Mouse (Mus musculus): ENCODE results near the gene Galk1. TPM values are rescaled to one million over a fixed set of nuclear protein-coding genes. Genes with fewer than 3 reads are reported as not detected.

Gene Galk1
- polyA plus RNA-seq, 1 experiment from 2014 or later, result 215 TPM

GRCm38 (mm10) chr11:115992098-115992497 is 20.4 kb downstream of the Galk1 start:
- no peak for ATAC-seq (ENCODE audit: borderline replicate concordance, extremely low read depth, low FRiP score, low TSS enrichment)
- Histone ChIP-seq H3K27ac (no peak overlapping the region), H3K36me3 (no peaks in the 10 kb centered on the region), H3K4me2 (no peak overlapping the region), H3K9me3 (no peaks in the 10 kb centered on the region), H3K4me3 (no peak overlapping the region), H3K4me1 (no peaks in the 10 kb centered on the region), H3K9ac (no peak overlapping the region), H3K27me3 (peaks cover 13% of the 10 kb centered on the region; the same call in 1 of the 2 replicates)
- 55% methylated on average over 4 of the region's 4 CpGs for WGBS

DNA sequence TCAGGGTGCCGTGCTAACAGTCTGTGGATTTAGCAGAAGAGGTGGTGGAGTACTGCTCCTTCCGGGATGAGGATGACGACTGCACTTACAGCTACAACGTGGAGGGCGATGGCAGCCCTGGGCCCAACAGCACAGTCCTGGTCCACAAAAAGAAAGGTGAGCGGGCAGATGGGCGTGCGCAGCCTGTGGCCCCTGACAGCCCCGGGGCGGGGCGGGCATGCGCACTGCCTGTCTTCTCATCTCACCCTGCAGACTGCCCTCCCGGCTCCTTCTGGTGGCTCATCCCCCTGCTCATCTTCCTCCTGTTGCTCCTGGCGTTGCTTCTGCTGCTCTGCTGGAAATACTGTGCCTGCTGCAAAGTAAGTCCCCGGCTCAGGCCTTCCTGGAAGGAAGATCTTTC is 22.8 kb downstream of the Galk1 start:
- WGBS, result 29% methylated on average over 15 of the region's 15 CpGs
- Histone ChIP-seq H3K4me3 (no peak overlapping the region), H3K9me3 (no peaks in the 10 kb centered on the region), H3K9ac (no peak overlapping the region), H3K27ac (no peak overlapping the region), H3K36me3 (no peaks in the 10 kb centered on the region), H3K4me1 (no peaks in the 10 kb centered on the region), H3K27me3 (peaks cover 16% of the 10 kb centered on the region; the same call in 1 of the 2 replicates), H3K4me2 (peak overlapping the region; percentile 16; the same call in 1 of the 2 replicates)
- no peak for ATAC-seq (ENCODE audit: borderline replicate concordance, extremely low read depth, low FRiP score, low TSS enrichment)

DNA sequence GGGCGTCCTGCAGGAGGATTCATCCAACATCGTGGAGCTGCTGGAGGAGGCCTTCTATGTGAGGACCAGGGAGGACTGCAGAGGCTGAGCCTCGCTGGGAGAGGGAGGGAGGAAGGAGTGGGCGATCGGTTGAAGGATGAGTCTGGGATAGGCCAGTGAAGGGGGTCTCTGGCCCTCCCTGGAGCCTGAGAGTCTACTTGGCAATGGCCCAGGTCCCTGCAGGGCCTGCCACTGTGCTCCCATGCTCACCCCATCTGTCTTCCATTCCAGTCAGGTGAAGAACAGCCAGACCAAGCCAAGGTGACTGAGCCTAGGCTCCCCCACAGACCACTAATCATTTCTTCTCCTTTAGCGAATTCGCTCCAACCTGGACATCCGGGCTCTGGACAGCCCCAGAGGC is 29.2 kb downstream of the Galk1 start:
- Histone ChIP-seq H3K4me2 (no peak overlapping the region), H3K36me3 (no peaks in the 10 kb centered on the region), H3K27me3 (peaks cover 16% of the 10 kb centered on the region), H3K27ac (no peak overlapping the region), H3K9me3 (no peaks in the 10 kb centered on the region), H3K4me1 (no peaks in the 10 kb centered on the region), H3K9ac (no peak overlapping the region), H3K4me3 (no peak overlapping the region)
- 0 out of 2 replicates have a peak, but pooled peaks have one; percentile 15 for ATAC-seq (ENCODE audit: borderline replicate concordance, extremely low read depth, low FRiP score, low TSS enrichment)
- 62% methylated on average over 8 of the region's 8 CpGs for WGBS

DNA sequence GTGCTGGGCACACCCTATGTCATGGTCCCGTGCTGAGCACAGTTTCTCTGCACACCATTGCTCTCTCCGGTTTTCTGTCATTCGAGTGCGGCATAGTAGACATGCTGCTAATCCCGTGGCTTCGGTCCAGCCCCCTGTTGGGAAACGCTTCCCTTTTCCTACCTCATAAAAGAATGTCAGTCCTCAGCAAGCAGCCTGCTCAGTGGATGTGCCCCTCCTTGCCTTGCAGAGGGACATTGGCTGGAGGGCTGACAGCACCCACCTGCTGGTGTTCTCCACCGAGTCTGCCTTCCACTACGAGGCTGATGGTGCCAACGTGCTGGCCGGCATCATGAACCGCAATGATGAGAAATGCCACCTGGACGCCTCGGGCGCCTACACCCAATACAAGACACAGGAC is 30.0 kb downstream of the Galk1 start:
- Histone ChIP-seq H3K27ac (no peak overlapping the region), H3K27me3 (peaks cover 24% of the 10 kb centered on the region), H3K4me1 (no peaks in the 10 kb centered on the region), H3K4me3 (no peak overlapping the region), H3K9ac (no peak overlapping the region), H3K9me3 (no peaks in the 10 kb centered on the region), H3K4me2 (no peak overlapping the region), H3K36me3 (no peaks in the 10 kb centered on the region)
- WGBS, result 88% methylated on average over 15 of the region's 15 CpGs
- ATAC-seq (ENCODE audit: borderline replicate concordance, extremely low read depth, low FRiP score, low TSS enrichment), result no peak

DNA sequence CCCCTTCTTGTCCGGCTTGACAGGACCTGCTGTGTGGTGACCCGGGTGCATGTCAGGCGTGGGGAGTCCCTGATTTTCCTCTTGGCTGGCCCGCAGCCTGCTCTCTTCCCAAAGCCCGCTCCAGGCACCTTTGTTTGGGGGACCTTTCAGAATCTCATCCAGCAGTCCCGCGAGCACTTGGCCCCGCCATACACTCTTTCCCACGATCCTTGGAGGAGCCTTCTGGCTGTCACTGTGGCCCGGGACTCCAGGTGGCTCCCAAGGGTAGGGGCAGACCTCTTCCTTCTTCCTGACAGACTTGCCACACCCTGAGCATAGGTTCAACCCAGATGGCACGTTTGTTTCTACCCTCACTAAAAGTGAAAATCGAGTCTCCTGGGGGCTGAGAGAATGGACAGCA is 37.0 kb downstream of the Galk1 start:
- ATAC-seq (ENCODE audit: borderline replicate concordance, extremely low read depth, low FRiP score, low TSS enrichment), result no peak
- peaks cover 7% of the 10 kb centered on the region for H3K4me1 ChIP-seq
- H3K4me2 ChIP-seq, result peak overlapping the region; percentile 79
- no peak overlapping the region for H3K27ac ChIP-seq
- 23% methylated on average over 12 of the region's 12 CpGs for WGBS
- H3K9me3 ChIP-seq, result no peaks in the 10 kb centered on the region
- peaks cover 79% of the 10 kb centered on the region for H3K27me3 ChIP-seq
- 0 out of 2 replicates have a peak overlapping the region, but pooled peaks have one; percentile 29 for H3K9ac ChIP-seq
- H3K36me3 ChIP-seq, result no peaks in the 10 kb centered on the region
- H3K4me3 ChIP-seq, result peak overlapping the region; percentile 45

GRCm38 (mm10) chr11:115975083-115975420 is 37.5 kb downstream of the Galk1 start:
- WGBS, result 2% methylated on average over 18 of the region's 18 CpGs
- Histone ChIP-seq H3K36me3 (no peaks in the 10 kb centered on the region), H3K27ac (0 out of 2 replicates have a peak overlapping the region, but pooled peaks have one; percentile 39), H3K4me3 (peak overlapping the region; percentile 45), H3K9ac (peak overlapping the region; percentile 29), H3K27me3 (peaks cover 80% of the 10 kb centered on the region), H3K4me1 (peaks cover 12% of the 10 kb centered on the region), H3K4me2 (peak overlapping the region; percentile 79), H3K9me3 (no peaks in the 10 kb centered on the region)
- ATAC-seq (ENCODE audit: borderline replicate concordance, extremely low read depth, low FRiP score, low TSS enrichment), result no peak

DNA sequence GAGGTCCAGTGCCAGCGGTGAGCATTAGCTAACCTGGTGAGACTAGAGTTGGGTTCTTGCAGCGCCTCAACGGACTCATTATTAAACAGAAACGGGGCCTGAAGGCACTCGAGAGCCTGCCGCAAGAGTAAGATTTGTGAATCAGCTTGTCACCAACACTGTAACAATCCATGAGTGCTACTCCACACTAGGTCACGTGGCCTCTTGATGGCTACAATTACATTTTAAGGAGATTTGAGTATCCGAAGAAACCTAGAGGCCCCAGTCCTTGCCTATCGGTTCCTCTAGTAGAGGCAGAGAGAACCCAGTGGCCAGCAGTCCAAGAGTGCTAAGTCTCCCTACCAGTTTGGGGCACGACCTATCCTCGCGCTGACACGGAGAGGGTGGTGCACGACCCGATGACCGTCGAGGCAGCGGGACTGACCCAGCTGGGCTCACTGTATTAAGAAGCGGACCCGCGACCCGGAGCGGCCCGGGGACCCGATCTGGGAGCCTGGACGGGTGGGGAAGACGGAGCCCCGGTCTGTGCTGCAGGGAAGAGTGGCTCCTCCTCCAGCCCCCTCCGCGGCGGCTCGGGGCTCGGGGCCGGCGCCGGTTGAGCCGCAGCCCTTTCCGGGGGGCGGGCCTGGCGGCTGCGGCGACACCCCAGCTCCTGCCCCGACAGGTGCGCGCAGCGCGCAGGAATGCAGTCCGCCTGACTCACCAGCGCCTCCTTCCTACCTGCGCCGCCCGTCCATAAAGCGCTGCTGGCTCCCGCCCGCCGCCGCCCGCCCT is 38.0 kb downstream of the Galk1 start, which contains the start of gene Itgb4:
Gene Itgb4 (plus strand): TSS at position 401 of the 774 bp plus-strand sequence.
- H3K27ac ChIP-seq, result peak within 1 kb of the TSS; percentile 47; the same call in 1 of the 2 replicates
- 7% methylated on average over 57 of the region's 58 CpGs for WGBS
- peak within 1 kb of the TSS; percentile 45 for H3K4me3 ChIP-seq
- H3K9me3 ChIP-seq, result no peaks in the 10 kb centered on the region
- peaks cover 79% of the 10 kb centered on the region for H3K27me3 ChIP-seq
- H3K9ac ChIP-seq, result peak within 1 kb of the TSS; percentile 29
- H3K36me3 ChIP-seq, result no peaks in the 10 kb centered on the region
- ATAC-seq (ENCODE audit: borderline replicate concordance, extremely low read depth, low FRiP score, low TSS enrichment), result peak; percentile 73
- H3K4me1 ChIP-seq, result peaks cover 17% of the 10 kb centered on the region
- peak within 1 kb of the TSS; percentile 79 for H3K4me2 ChIP-seq

GRCm38 (mm10) chr11:115971016-115971415 is 41.5 kb downstream of the Galk1 start:
- WGBS, result 66% methylated on average over 6 of the region's 6 CpGs
- Histone ChIP-seq H3K27ac (no peak overlapping the region), H3K27me3 (peaks cover 44% of the 10 kb centered on the region), H3K4me3 (no peak overlapping the region), H3K4me1 (peaks cover 22% of the 10 kb centered on the region), H3K4me2 (no peak overlapping the region), H3K9me3 (no peaks in the 10 kb centered on the region), H3K36me3 (peaks cover 9% of the 10 kb centered on the region), H3K9ac (no peak overlapping the region)
- ATAC-seq (ENCODE audit: borderline replicate concordance, extremely low read depth, low FRiP score, low TSS enrichment), result no peak

DNA sequence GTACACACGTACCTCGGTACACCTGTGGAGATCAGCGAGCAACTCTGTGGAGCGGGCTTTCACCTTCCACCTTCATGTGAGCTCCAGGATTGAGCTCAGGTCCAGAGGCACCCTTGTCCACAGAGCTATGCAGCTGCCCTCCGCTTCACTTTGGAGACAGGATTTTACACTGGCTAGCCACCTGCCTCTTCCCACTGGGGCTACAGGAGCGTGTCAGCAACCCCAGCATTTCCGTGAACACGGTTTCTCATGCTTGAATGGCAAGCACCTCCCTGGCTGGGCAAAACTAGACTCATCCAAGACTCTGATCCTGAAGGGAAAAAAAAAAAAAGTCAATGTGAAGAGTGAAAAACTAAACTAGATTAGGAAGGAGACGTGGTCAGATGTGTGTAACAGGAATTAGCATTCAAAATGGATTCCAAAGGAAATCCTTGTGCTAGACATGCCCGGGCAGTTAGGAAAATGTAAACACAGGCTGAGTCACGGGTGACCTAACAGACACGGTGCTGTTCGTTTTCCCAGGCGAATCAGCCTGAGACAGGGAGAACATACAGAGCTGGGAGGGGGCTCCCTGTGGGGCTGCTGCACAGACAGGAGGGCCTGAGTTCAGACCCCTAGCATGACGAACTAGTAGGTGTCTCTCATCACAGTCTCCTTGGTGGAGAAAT is 42.4 kb downstream of the Galk1 start:
- Histone ChIP-seq H3K27ac (no peak overlapping the region; the same call in 1 of the 2 replicates), H3K4me2 (no peak overlapping the region), H3K27me3 (peaks cover 36% of the 10 kb centered on the region), H3K4me3 (no peak overlapping the region), H3K36me3 (peaks cover 18% of the 10 kb centered on the region), H3K9ac (no peak overlapping the region), H3K4me1 (peaks cover 22% of the 10 kb centered on the region), H3K9me3 (no peaks in the 10 kb centered on the region)
- no peak for ATAC-seq (ENCODE audit: borderline replicate concordance, extremely low read depth, low FRiP score, low TSS enrichment)
- WGBS, result 40% methylated on average over 15 of the region's 15 CpGs

DNA sequence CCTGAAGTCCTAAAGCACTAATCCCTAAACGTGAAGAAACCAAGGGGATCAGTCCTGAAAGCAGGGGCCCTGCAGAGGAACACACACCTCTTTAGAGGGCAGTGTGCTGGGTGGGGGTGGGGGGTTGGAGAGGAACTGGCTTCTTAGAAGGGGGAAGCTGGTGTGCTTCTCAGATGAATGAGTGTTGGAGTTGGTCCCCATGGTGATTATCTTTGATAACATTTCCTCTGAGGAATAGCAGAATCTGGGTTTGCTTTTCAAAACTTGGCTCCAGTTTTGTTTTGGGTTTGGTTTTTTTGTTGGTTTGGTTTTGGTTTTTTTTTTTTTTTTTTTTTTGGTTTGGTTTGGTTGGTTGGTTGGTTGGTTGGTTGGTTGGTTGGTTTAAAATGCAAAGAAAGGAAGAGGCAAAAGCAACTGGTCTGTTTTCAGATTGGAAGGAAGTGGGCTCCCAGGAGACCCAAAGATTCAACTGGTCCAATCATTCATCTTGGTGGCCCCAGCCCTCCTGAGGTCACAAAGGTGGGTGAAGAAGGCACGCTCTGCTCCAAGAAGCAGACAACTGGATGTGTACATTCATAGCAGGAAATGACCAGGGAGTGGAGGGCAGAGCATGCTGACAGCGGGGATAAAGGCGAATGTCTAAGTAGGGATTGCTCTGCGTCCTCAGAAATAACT is 43.7 kb downstream of the Galk1 start:
- Histone ChIP-seq H3K4me1 (peaks cover 15% of the 10 kb centered on the region; the same call in 1 of the 2 replicates), H3K4me2 (no peak overlapping the region), H3K4me3 (no peak overlapping the region), H3K36me3 (peaks cover 30% of the 10 kb centered on the region), H3K27me3 (peaks cover 24% of the 10 kb centered on the region), H3K9me3 (no peaks in the 10 kb centered on the region), H3K27ac (no peak overlapping the region), H3K9ac (no peak overlapping the region)
- ATAC-seq (ENCODE audit: borderline replicate concordance, extremely low read depth, low FRiP score, low TSS enrichment), result no peak
- 55% methylated on average over 5 of the region's 5 CpGs for WGBS

DNA sequence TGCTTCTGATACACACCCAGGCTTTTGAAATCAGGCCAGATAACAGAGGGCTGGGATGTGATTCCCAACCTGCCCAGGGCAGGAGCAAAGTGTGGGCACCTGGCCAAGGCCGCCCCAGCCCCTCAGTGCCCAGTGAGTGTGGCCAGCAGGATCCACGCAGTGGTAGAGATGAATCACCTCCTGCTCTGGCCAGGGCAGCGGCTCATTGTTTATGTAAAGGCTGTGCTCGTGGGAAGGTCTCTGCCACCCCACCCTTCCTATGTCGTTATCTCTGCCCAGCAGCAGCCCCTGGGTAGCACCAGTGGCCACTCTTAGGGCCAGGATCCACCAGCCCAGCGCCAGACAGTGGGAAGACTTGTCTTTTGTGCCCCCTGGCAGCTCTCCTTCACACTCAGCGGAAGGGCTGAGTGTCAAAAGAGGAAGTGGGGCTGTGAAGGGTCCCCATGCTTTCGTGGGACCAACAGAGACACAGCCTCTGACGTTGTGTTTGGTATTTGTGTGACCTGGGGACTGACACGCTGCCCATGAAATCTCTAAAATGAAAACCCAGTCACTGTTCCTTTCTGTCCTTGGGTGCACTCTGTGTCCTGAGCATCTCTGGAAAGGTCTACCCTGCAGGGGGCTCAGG is 47.4 kb downstream of the Galk1 start:
- Histone ChIP-seq H3K4me2 (no peak overlapping the region), H3K4me3 (no peak overlapping the region), H3K36me3 (peaks cover 66% of the 10 kb centered on the region), H3K9me3 (no peaks in the 10 kb centered on the region), H3K27me3 (no peaks in the 10 kb centered on the region), H3K27ac (0 out of 2 replicates have a peak overlapping the region, but pooled peaks have one; percentile 6), H3K4me1 (peaks cover 10% of the 10 kb centered on the region; the same call in 1 of the 2 replicates), H3K9ac (no peak overlapping the region)
- ATAC-seq (ENCODE audit: borderline replicate concordance, extremely low read depth, low FRiP score, low TSS enrichment), result peak; percentile 51; the same call in 1 of the 2 replicates
- 62% methylated on average over 10 of the region's 10 CpGs for WGBS

Measured in lung, embryonic 15.5 days (tissue).